Mouse (Mus musculus) gastrocnemius, adult 2 months (tissue): ENCODE results near the gene Cant1. TPM values are rescaled to one million over a fixed set of nuclear protein-coding genes. Genes with fewer than 3 reads are reported as not detected.
A peak's percentile ranks its signal among the peaks of the same experiment; 100 is the strongest.

Source experiments
- DNase-seq: peaks from one replicate; pipeline ENCODE4 v3.0.0; 2022
- H3K27ac ChIP-seq: fragments of 200-600 bp; 2 replicates; pipeline ENCODE4 v1.8.1; 2022; ENCODE audit warnings: mild to moderate bottlenecking
- H3K4me3 ChIP-seq: fragments of 200-600 bp; 2 replicates; pipeline ENCODE4 v1.8.1; 2022; ENCODE audit warnings: mild to moderate bottlenecking, moderate library complexity
- CTCF ChIP-seq: fragments of 200-600 bp; IDR thresholded peaks from 2 replicates; pipeline ENCODE4 v1.8.1; 2022; ENCODE audit warnings: antibody characterized with exemption, mild to moderate bottlenecking, moderate library complexity
- intact Hi-C: fragments of 180-260 bp; cut with DNase I; formaldehyde crosslinking; loops from one replicate; pipeline ENCODE4 v1.15.1; 2025
- total RNA-seq, 2 experiments: library from RNA; stranded (reverse); gene quantifications; 2 replicates each; pipeline ENCODE4 v1.2.3; 2021

The Cant1 gene
- total RNA-seq, 2 experiments from 2014 or later, result 10.7 to 11.6 TPM

DNA sequence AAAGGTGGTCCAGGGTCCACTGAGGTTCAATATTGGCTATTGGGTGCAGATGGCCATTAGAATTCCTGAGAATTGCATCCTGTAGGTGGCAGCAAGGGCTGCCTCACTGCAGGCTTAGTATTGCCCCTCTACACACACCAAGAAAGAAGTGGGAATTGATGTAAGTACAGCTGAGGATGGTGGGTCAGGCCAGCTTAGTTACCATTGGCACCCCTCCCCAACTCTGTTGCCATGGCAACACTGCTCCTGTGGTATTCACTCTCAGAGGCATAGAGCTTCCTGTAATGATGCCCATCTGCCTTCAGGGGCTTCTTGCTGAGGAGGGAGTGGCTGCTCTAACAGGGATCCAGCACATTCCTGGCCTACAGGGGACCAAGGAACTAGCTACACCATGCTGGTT lies 43.9 kb downstream of the Cant1 start:
- no peak overlapping the region for H3K27ac ChIP-seq
- peak; percentile 10 for DNase-seq
- intact Hi-C loops, result loop anchor here (10.0 kb wide), 1 partner anchor 290 kb away; no protein-coding TSS in a partner anchor

DNA sequence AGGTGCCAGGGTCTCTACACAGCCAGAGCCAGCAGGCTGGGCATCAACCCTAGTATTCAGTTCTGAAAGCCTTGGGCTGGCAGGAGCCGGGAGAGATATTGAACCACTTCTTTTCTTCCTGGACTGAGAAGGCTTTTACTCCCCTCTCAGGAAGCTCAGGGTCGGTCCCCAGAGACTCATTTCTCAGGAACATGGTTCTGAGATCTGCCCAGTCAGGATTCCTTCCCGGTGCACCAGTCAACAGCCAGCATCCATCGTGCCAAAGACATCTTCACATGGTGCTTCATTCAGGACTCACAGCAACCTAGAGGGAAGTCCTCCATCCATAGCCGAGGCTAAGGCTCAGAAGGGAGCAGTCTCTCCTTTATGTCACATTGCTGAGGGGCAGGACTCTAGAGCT lies 44.4 kb downstream of the Cant1 start:
- intact Hi-C loops, result loop anchor here (10.0 kb wide), 1 partner anchor 290 kb away; no protein-coding TSS in a partner anchor
- no peak for TF ChIP-seq CTCF
- peak; percentile 11 for DNase-seq
- no peak overlapping the region for H3K27ac ChIP-seq
- H3K4me3 ChIP-seq, result no peak overlapping the region

More for the DNA sequence above, 43.9 kb downstream of the Cant1 start:
- no peak overlapping the region for H3K4me3 ChIP-seq
- no peak for TF ChIP-seq CTCF

DNA sequence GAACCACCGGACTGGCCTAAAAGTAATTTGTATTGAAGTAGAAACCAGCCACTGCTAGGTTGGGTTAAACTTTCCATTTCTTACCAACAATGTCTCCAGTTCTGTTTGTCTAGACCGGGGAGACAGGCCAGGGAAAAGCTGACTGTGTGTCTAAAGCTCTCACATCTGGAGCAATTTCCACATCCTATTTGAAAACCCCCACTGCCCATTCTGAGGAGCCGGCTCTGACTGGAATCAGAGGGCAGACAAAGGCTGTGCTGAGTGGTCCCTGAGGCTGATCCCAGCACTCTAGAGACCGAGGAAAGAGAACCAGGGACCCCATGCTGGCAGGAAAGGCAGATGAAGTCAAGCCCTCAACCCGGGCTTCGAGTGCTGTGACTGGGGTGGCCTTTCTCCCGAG lies 46.2 kb downstream of the Cant1 start:
- DNase-seq, result peak; percentile 16
- TF ChIP-seq CTCF, result no peak
- no peak overlapping the region for H3K4me3 ChIP-seq
- no peak overlapping the region for H3K27ac ChIP-seq
- intact Hi-C loops, result loop anchor here (10.0 kb wide), 1 partner anchor 288 kb away; no protein-coding TSS in a partner anchor

DNA sequence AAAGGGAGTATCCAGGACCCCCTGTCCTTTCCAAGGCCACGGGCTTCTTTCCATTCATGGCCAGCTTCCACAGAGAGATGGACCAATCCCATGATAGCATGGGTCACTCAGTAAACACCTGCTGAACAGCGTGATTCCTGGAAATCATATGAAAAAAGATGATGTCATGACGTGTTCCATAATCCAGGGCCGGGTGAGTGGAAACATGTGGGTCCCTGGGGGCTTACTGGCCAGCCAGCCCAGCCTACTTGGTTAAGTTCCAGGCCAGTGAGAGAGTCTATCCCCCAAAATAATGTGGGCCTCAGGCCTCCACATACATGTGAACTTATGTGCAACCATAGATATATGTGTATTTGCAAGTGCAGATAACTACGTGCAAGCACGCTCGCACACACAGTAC lies 47.0 kb downstream of the Cant1 start:
- DNase-seq, result peak; percentile 24
- no peak overlapping the region for H3K4me3 ChIP-seq
- no peak for TF ChIP-seq CTCF
- intact Hi-C loops, result loop anchor here (10.0 kb wide), 1 partner anchor 287 kb away; no protein-coding TSS in a partner anchor
- H3K27ac ChIP-seq, result no peak overlapping the region

DNA sequence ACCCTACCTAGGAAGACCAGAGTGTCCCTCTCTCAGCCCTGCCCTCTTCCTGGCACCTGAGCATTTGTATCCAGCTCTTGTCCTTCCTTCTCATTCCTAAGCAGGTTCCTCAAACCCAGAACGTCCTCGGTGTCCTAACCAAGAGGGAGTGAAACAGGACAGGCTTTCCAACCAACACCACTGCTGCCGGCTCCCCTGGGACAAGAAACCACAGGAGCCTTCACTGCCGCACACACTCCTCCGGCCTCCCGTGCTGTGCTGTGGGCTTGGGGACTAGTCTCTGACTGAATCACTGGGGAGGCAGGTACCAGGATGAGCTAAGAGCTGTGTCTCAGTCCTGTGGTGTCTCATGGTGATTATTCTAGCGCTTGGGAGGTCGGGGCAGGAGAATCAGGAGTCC lies 49.2 kb downstream of the Cant1 start:
- peak; percentile 8 for DNase-seq
- H3K27ac ChIP-seq, result no peak overlapping the region
- intact Hi-C loops, result loop anchor here (10.0 kb wide), 1 partner anchor 285 kb away; no protein-coding TSS in a partner anchor
- H3K4me3 ChIP-seq, result no peak overlapping the region
- TF ChIP-seq CTCF, result no peak

DNA sequence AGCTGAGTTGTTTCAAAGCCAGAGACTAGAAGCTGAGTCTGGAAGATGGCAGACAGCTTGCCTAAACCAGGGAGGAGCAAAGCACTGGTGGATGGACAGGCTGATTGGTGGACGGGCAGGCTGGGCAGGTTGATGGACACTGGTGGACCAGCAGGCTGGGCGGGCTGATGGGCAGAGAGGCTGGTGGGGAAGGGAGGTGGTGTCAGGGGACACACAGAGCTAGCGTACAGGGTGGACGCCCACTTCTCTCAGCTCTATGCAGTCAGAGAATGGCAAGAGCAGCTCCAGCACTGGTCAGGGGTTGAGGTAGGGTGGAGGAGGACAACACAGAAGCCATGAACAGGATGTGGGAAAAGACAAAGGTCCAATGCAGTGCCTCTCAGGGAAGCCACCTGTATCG lies 49.6 kb downstream of the Cant1 start:
- TF ChIP-seq CTCF, result no peak
- intact Hi-C loops, result no loop called here
- no peak overlapping the region for H3K27ac ChIP-seq
- DNase-seq, result peak; percentile 11
- no peak overlapping the region for H3K4me3 ChIP-seq

DNA sequence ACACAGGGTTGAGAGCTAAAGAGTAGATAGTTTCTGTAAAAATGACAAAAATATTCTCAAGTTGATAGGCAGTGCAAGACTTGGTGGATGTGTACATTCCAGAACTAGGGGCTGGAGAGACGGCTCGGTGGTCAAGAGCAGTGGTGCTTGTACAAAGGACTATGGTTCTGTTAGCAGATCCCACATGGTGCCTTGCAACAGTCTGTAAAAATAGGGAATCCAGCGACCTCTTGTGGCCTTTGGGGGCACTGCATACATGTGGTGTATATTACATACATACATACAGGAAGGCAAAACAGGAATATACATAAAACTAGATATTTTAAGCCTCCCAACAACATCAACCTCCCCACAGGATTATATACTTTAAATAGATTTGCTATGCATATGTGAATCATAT lies 50.6 kb downstream of the Cant1 start:
- peak; percentile 52 for DNase-seq
- no peak overlapping the region for H3K27ac ChIP-seq
- no peak overlapping the region for H3K4me3 ChIP-seq
- intact Hi-C loops, result no loop called here
- TF ChIP-seq CTCF, result peak; percentile 47

DNA sequence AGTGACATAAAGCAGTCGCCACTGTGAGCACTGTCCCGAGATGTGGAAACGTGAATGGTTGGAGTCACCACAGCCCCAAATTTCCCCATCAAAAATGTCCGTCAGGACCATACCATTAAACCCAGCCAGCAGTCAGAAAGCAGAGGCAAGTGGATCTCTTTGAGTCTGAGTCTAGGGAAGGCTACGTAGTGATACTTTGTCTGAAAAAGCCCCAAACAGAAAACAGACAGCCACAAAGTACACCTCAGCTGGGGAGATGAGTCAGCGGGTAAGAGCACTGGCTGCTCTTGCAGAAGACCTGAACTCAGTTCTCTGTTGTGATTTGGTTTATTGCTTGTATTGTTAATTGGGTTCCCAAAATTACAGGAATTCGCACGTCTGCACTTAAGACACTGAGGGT lies 52.3 kb downstream of the Cant1 start:
- DNase-seq, result no peak
- intact Hi-C loops, result no loop called here
- TF ChIP-seq CTCF, result no peak
- Histone ChIP-seq H3K27ac (peak overlapping the region; percentile 91), H3K4me3 (no peak overlapping the region)

DNA sequence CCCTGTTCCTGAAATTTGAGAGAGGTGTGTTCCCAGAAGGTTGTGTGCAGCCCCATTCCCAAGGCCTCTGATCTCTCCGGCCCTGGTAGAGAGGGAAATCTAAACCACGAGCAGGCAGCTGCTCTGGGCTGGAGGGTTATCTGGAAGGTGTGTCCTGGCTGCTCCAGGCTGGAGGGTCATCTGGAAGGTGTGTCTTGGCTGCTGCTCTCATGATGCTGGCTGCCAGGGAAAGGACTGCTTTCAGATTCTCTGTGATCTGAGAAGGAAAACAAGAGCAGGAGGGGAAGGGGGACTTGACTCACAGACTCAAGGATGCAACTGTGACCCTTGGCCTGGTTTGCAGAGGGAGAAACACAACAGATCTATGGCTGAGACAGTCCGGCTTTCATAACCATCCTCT lies 52.8 kb downstream of the Cant1 start:
- Histone ChIP-seq H3K4me3 (no peak overlapping the region), H3K27ac (peak overlapping the region; percentile 91)
- intact Hi-C loops, result no loop called here
- DNase-seq, result peak; percentile 66
- TF ChIP-seq CTCF, result no peak

DNA sequence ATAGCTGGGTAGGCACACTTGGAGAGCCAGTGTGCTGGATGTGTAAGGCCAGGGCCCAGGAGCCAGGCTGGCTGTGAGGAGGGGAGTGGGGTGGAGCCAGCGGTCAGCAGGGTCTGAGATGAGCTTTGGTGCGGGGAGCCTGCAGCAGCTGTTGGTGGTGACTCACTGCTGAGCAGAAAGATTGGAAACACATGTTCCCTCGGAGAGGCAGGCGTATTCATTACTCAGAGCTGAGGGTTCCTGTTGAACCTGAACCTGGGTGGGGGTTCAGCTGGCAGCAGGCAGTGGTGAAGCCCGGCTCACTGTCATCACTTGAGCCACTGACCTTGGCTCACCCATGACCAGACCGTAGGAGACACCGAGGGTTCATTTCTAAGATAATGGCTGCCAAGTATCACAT lies 53.7 kb downstream of the Cant1 start:
- DNase-seq, result peak; percentile 84
- H3K27ac ChIP-seq, result peak overlapping the region; percentile 91
- TF ChIP-seq CTCF, result no peak
- intact Hi-C loops, result no loop called here
- H3K4me3 ChIP-seq, result no peak overlapping the region

DNA sequence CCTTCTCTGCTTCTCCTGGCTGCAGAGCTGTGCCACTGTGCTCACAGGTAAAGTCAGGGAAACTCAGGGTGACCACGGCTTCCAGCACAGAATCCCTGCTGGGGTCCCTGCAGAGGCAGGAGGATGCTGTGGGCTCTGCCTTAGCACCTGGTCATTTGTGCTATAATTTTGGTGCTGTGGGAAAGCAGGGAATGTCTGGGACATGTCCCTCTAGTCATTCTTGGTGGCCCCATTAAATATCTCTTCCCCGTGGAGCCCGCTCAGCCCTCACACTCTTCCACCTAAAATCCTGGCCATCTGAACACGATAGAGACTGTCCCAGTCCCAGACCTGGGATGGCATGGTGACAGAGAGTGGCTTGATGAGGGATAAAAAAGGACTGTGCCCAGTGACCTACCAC lies 54.9 kb downstream of the Cant1 start:
- intact Hi-C loops, result no loop called here
- Histone ChIP-seq H3K27ac (peak overlapping the region; percentile 91), H3K4me3 (no peak overlapping the region; the same call in 1 of the 2 replicates)
- DNase-seq, result peak; percentile 33
- no peak for TF ChIP-seq CTCF

DNA sequence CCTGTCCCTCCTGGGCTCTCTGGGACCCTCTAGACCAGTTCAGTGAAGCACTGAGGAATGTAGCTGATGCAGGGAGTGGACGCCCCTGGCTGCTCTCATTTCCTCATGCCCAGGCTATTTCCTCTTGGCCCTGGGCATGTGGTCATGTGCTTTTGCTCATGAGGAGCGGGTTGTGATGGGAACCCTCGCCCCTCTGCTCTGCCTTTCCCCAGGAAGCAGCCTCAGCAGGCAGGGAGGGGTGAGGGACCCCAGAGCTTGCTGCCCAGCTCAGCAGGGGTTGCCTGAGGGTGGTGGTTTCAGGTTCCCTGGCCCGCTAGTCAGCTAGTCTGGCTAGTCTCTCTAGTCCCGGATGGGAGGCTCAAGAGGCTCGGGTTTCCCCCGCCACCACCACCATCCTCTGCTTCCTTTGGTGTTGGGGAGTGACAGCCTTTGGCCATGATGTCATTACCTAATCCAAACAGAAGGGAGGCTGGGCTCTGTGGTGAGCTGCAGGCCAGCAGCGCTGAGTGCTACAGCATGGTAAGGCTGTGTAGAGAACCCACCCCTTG lies 55.8 kb downstream of the Cant1 start:
- peak overlapping the region; percentile 91 for H3K27ac ChIP-seq
- no peak for TF ChIP-seq CTCF
- DNase-seq, result peak; percentile 88
- intact Hi-C loops, result no loop called here
- peak overlapping the region; percentile 53 for H3K4me3 ChIP-seq

DNA sequence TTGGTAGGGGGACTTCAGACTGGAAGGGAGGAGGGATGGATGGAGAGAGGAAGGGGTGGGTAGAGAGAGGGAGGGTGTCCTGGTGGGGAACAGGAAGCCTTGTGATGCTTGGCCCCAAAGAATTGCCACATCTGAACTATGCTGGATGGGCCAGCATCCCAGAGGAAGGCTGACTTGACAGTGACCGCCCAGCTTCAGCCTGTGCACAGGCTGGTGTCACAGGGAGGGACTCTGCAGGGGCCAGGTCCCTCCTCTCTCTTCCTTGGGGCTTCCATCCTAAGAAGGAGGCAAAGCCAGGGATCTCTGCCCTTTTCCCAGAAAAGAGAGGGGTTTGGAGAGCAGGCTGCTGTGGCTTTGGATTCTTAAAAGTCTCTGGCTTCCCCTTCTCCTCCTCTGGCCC lies 56.4 kb downstream of the Cant1 start:
- intact Hi-C loops, result no loop called here
- peak overlapping the region; percentile 91 for H3K27ac ChIP-seq
- H3K4me3 ChIP-seq, result no peak overlapping the region; the same call in 1 of the 2 replicates
- peak; percentile 68 for DNase-seq
- TF ChIP-seq CTCF, result no peak

DNA sequence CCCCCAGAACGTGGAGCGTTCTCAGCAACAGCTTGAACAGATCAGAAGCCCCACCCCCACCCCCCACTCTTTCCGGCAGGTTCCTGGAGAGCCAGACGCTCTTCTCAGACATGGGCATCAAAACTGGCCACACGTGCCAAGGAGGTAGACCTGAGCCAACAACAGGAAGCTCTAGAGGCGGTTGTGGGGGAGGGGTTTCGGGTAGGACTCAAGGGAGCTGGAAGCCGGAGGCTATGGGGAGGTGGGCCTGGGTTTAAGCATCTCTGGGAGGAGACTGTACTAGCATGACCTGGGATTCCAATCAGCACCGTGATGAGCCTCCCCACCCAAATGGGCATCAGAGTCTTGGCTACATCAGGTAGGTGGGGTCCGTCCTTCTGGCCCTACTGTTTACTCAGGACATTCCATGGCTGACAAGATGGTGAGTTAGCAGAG lies 58.0 kb downstream of the Cant1 start:
- intact Hi-C loops, result no loop called here
- H3K4me3 ChIP-seq, result no peak overlapping the region
- TF ChIP-seq CTCF, result no peak
- peak overlapping the region; percentile 91 for H3K27ac ChIP-seq
- peak; percentile 58 for DNase-seq
